Mouse (Mus musculus) hindbrain, embryonic 10.5 days (tissue): ENCODE measurements around the gene Gpt2. TPM values are rescaled to one million over a fixed set of nuclear protein-coding genes. Genes with fewer than 3 reads are reported as not detected.
A peak's percentile ranks its signal among the peaks of the same experiment; 100 is the strongest.

Experiments used
- DNase-seq: peaks from one replicate; pipeline ENCODE4 v3.0.0-alpha.2; 2017; ENCODE audit warnings: low spot score
- H3K27ac ChIP-seq: fragments of 300-500 bp; sonication (generic); 2 replicates; pipeline ENCODE4 v1.5.1; 2016; ENCODE audit warnings: mild to moderate bottlenecking, moderate library complexity
- H3K27me3 ChIP-seq: fragments of 300-500 bp; sonication (generic); 2 replicates; pipeline ENCODE4 v1.6.1; 2016; ENCODE audit warnings: mild to moderate bottlenecking; ENCODE audit not compliant: poor library complexity, insufficient read depth, severe bottlenecking
- H3K36me3 ChIP-seq: fragments of 300-500 bp; sonication (generic); 2 replicates; pipeline ENCODE4 v1.6.1; 2016; ENCODE audit warnings: mild to moderate bottlenecking, moderate library complexity
- H3K4me1 ChIP-seq: fragments of 300-500 bp; sonication (generic); replicated peaks from 2 replicates; pipeline ENCODE4 v1.6.1; 2016; ENCODE audit warnings: mild to moderate bottlenecking
- H3K4me3 ChIP-seq: fragments of 300-500 bp; sonication (generic); 2 replicates; pipeline ENCODE4 v1.5.1; 2016; ENCODE audit warnings: mild to moderate bottlenecking, moderate library complexity
- H3K9me3 ChIP-seq: fragments of 300-500 bp; sonication (generic); 2 replicates; pipeline ENCODE4 v1.6.1; 2016; ENCODE audit warnings: mild to moderate bottlenecking, moderate library complexity
- WGBS: fragments of 180-500 bp; shearing (Covaris S2); methylation state at CpG from one replicate; pipeline ENCODE4 v1.1.7; 2016; 5-methylcytosine and 5-hydroxymethylcytosine counted together
- polyA plus RNA-seq: library from polyadenylated mRNA; unstranded; fragments of >200 nt; fragmentation: Nextera tagmentation; extraction: Ambion mirVana; gene quantifications from 2 replicates; pipeline ENCODE4 v1.2.1, GENCODE M21; 2016

Gpt2 gene
- polyA plus RNA-seq, 1 experiment from 2014 or later = 35.3 TPM

DNA sequence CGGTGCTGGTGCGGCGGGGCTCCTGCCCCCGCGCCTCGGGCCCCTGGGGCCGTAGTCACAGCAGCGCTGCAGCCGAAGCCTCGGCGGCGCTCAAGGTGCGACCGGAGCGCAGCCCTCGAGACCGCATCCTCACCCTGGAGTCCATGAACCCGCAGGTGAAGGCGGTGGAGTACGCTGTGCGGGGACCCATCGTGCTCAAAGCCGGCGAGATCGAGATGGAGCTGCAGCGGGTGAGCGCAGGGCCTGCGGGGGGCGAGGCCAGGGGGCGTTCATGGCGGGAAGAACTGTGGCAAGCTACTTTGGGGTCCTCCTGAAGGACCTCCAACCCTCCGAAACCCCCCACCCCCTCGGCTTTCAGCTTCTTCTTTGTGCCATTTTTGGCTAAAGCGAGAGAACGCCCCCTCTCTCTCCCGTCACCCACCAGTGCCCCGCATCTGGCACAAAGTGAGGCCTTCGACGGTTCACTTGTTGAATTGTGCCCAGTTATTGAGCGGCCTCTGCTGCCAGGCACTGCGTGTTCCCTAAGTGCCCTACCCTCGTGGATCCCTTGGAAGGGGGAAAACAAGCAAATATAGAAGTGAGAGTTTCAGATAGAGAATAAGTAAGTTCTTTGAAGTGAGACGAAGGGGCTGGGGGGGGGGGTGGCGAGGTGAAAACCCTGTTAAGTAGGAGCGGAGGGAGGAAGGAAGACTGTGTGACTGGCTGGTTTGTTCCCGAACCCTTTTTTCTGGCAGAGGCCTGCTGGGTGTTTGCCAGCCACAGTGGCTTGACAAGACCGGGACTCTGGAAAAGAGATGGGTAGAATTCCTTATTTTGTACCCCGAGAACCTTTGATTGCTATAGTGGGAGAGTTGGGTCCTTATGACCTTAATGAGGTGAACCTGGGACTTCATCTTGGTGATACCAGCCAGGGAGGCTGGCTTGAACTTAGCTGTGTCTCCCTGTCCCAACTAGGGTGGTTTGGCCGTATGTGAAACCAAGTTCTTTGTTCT lies 860 bp downstream of the Gpt2 start:
- Histone ChIP-seq H3K4me1 (peaks cover 21% of the 10 kb centered on the region), H3K27me3 (0 out of 2 replicates have a peak, but pooled peaks cover 7% of the 10 kb centered on the region), H3K4me3 (peak overlapping the region; percentile 86), H3K9me3 (no peaks in the 10 kb centered on the region), H3K27ac (peak overlapping the region; percentile 87), H3K36me3 (no peaks in the 10 kb centered on the region)
- peak; percentile 42 for DNase-seq
- 7% methylated on average over 49 of the region's 49 CpGs for WGBS

DNA sequence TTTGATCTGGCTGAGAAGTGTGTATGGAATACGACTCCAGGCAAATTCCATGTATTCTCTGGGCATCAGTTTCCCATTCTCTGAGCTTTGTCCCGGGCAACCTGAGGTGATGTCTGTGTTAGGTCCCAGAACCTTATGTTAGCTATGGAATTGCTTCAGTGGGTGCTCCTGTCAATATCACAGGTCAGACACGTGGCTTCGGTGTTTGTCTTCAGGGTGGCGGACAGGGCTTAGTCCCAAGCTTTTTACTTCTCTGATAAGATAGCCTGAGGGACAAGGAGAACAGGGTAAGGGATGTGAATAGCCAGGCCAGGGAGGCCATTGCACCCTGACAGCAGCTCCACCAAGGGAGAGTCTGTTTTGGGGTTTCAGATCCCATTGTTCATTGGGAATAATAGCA lies 3.7 kb downstream of the Gpt2 start:
- H3K36me3 ChIP-seq = no peaks in the 10 kb centered on the region
- no peak for DNase-seq
- no peak overlapping the region for H3K27ac ChIP-seq
- 0 out of 2 replicates have a peak, but pooled peaks cover 7% of the 10 kb centered on the region for H3K27me3 ChIP-seq
- WGBS = 89% methylated on average over 5 of the region's 5 CpGs
- no peak overlapping the region for H3K4me3 ChIP-seq
- H3K9me3 ChIP-seq = no peaks in the 10 kb centered on the region
- H3K4me1 ChIP-seq = peaks cover 38% of the 10 kb centered on the region

DNA sequence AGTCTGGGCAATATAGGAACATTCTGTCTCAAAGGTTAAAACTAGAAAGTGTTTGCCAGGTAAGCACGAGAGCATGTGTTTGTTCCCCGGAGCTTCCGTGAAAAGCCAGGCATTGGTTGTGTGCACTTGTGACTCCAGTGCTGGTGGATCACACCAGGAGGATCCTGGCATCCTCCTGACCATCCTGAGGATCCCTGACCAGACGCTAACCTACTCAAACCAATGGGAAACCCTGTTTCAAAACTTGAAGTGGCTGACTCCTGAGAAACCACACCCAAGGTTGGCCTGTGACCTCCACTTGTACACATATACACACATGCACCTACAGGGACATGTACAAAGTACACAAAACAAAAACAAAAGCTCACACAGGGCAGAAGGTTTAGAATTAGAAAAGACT lies 4.4 kb downstream of the Gpt2 start:
- WGBS = 87% methylated on average over 4 of the region's 4 CpGs
- Histone ChIP-seq H3K4me3 (no peak overlapping the region), H3K36me3 (no peaks in the 10 kb centered on the region), H3K4me1 (peaks cover 39% of the 10 kb centered on the region), H3K9me3 (no peaks in the 10 kb centered on the region), H3K27ac (no peak overlapping the region), H3K27me3 (0 out of 2 replicates have a peak, but pooled peaks cover 7% of the 10 kb centered on the region)
- DNase-seq = no peak

DNA sequence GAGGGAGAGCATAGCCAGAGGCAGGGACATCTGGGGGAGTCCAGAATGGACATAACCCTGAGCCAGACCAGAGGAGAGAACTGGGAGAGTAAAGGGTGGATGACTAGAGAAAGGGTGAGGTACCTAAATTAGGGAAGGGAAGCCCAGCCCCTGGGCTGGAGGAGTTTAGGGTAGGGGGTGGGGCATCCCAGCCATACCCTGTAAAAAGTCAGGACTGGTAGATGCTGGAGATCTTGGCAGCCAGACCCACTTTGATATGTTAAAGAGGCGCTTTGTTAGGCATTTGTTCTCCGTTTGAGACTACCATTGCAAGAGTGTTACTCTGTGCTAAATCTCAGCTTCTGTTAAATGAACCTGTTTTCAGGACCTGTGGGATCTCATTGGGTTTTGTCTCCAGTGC lies 6.2 kb downstream of the Gpt2 start:
- 20% methylated on average over 2 of the region's 2 CpGs for WGBS
- Histone ChIP-seq H3K4me3 (no peak overlapping the region), H3K27me3 (0 out of 2 replicates have a peak, but pooled peaks cover 5% of the 10 kb centered on the region), H3K27ac (no peak overlapping the region), H3K36me3 (peaks cover 5% of the 10 kb centered on the region; the same call in 1 of the 2 replicates), H3K9me3 (no peaks in the 10 kb centered on the region), H3K4me1 (peaks cover 29% of the 10 kb centered on the region)
- no peak for DNase-seq

DNA sequence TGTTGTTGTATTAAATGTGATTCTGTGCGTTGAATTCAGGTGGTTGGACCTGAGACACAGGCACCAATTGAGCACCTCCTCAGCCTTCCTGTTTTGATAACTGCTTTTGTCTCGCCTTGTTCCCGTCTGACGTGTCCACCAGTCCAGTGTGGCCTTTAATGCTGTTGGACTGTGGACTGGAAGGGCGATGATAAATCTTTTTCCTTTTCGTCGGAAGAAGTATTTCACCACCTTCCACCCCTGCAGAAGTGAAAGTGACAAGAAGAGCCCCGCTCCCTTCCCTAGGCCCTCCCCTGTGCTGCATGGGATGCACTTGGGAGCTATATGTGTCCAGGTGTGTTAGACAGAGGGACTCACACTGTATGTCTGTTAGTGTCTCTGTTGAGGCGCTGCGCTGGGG lies 8.1 kb downstream of the Gpt2 start:
- Histone ChIP-seq H3K27me3 (no peaks in the 10 kb centered on the region), H3K4me1 (peaks cover 23% of the 10 kb centered on the region; the same call in 1 of the 2 replicates), H3K36me3 (peaks cover 21% of the 10 kb centered on the region), H3K27ac (no peak overlapping the region), H3K9me3 (no peaks in the 10 kb centered on the region), H3K4me3 (no peak overlapping the region)
- DNase-seq = no peak
- WGBS = 90% methylated on average over 10 of the region's 10 CpGs

DNA sequence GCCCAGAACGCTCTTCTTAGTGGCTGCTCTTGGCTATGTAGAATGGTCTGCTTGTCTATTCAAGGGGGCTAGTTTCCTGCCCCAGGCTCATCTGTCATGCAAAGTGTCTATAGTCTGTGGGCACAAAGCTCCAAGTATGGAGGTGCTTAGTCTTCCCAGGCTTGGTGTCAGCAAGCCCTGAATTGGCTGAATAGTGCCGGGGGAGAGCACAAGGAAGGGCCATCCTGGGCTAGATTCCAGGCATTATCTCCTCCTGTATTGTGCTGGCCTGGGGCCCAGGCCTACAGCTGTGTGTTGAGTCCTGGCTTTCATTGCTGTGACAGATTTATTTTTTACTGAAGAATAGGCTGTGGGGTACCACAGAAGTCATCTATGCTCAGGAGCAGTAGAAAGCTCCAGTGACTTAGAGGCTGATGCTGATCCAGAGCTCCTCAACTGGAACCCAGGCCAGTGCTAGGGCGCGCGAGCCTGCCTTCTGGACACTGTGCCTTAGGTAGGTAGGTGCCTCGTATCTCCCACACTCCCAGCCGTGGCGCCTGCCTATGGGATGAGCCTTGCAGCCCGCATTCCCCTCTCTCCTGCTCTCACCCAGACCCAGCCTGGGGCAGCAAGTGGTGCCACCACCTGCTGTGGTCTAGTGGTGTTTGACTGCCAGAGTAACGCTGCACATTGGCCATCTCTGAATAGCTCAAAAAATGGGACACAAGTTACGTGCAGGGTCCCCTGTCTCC lies 8.7 kb downstream of the Gpt2 start:
- Histone ChIP-seq H3K9me3 (no peaks in the 10 kb centered on the region), H3K27me3 (no peaks in the 10 kb centered on the region), H3K4me3 (no peak overlapping the region), H3K36me3 (peaks cover 28% of the 10 kb centered on the region), H3K27ac (no peak overlapping the region), H3K4me1 (peaks cover 26% of the 10 kb centered on the region)
- no peak for DNase-seq
- 78% methylated on average over 11 of the region's 11 CpGs for WGBS

DNA sequence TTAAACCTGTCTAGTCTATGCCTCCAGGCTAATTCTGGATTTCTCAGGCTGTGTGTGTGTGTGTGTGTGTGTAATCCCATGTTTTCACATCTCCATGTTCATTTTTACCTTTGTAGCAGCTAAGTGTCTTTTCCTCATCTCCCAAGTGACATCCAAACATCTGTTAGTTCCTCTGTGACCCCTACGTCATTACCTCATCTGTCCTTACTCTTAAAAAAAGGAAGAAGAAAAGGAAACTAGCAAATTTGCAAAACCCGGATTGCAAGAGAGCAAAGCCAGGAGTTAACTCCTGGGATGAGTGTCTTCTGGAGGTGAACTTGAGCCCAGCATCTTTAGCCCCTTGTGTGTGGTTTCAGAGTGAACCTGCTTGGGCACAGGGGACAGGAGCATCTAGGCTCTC lies 10.0 kb downstream of the Gpt2 start:
- peaks cover 35% of the 10 kb centered on the region for H3K4me1 ChIP-seq
- no peak overlapping the region for H3K4me3 ChIP-seq
- peaks cover 37% of the 10 kb centered on the region for H3K36me3 ChIP-seq
- 82% methylated on average over 2 of the region's 2 CpGs for WGBS
- no peaks in the 10 kb centered on the region for H3K9me3 ChIP-seq
- no peak overlapping the region for H3K27ac ChIP-seq
- DNase-seq = no peak
- no peaks in the 10 kb centered on the region for H3K27me3 ChIP-seq

DNA sequence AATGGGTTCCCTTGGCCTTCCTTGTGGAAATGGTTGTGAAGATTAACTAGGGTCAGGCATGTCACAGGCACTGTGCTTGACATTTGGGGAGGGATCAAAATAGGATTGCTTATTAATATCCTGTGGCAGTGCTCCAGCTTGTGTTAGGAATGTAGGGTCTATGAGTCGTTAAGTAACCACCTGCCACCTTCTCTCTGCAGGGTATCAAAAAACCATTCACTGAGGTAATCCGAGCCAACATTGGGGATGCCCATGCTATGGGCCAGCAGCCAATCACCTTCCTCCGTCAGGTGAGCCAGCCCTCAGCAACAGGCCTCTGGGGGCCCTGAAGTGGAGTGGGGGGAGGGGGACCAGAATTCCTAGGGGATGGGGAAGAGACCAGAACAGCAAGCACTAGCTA lies 10.7 kb downstream of the Gpt2 start:
- no peaks in the 10 kb centered on the region for H3K9me3 ChIP-seq
- peaks cover 35% of the 10 kb centered on the region for H3K4me1 ChIP-seq
- 67% methylated on average over 3 of the region's 3 CpGs for WGBS
- H3K36me3 ChIP-seq = peaks cover 41% of the 10 kb centered on the region
- H3K27me3 ChIP-seq = no peaks in the 10 kb centered on the region
- no peak overlapping the region for H3K4me3 ChIP-seq
- DNase-seq = no peak
- no peak overlapping the region for H3K27ac ChIP-seq

DNA sequence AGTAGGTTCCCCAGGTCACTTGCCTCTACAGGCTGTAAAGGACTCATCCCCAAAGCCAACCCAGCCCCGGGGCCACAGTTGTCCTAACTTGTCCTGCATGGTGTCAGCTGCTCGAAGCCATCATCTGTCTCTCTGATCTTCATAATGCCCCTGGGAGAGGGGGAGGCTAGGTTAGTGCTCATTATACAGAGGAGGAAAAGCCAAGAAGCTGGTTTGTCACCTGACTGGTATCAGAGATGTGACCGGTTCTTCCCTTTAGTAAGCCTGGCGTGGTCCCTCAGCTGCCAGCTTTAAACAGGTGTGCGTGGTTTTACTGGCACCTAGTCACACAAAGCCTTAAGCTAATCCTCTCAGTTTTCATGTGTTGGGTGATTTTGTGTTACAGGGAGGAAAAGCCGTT lies 12.3 kb downstream of the Gpt2 start:
- Histone ChIP-seq H3K36me3 (peaks cover 57% of the 10 kb centered on the region), H3K4me1 (peaks cover 24% of the 10 kb centered on the region), H3K27ac (no peak overlapping the region), H3K27me3 (no peaks in the 10 kb centered on the region), H3K9me3 (no peaks in the 10 kb centered on the region), H3K4me3 (no peak overlapping the region)
- WGBS = 91% methylated on average over 6 of the region's 6 CpGs
- no peak for DNase-seq

DNA sequence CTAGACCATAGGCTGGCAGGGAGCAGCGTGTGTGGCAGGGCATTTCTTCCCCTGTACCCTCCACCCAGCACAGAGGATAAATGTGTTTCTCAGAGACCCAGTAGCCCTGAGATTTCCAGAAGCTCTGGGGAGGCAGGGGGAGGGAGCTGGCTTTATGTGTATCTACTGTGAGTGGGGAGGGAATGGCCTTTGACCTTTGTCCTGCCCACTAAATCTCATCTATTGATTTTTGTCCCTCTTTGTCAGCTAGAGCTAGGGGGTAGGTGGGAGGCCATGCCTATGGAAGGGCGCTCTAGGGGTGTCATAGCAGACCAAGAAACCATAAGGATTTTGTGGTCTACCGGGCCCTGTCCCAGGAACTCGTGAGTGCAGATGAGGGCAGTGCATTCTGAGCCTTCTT lies 14.2 kb downstream of the Gpt2 start:
- Histone ChIP-seq H3K4me3 (no peak overlapping the region), H3K27ac (peak overlapping the region; percentile 59; the same call in 1 of the 2 replicates), H3K4me1 (peaks cover 14% of the 10 kb centered on the region), H3K36me3 (peaks cover 77% of the 10 kb centered on the region), H3K27me3 (no peaks in the 10 kb centered on the region), H3K9me3 (no peaks in the 10 kb centered on the region)
- WGBS = 62% methylated on average over 4 of the region's 4 CpGs
- DNase-seq = no peak

DNA sequence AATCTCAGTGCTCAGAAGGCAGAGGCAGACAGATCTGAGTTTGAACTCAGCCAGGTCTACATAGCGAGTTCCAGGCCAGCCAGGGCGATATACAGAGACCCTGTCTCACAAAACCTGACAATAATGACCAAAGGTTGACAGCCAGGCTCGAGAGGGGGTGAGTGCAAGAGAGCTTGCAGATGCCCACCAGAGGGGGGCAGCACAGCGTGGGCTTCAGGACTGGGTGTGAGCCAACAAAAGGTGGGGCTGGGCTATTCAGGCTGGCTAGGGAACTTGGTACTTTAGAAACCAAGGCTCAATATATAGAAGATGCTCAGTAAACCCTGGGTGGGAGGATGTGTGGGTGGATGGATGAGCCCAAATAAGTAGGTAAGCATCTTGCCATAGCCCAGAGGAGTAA lies 16.3 kb downstream of the Gpt2 start:
- WGBS = 78% methylated on average over 4 of the region's 4 CpGs

DNA sequence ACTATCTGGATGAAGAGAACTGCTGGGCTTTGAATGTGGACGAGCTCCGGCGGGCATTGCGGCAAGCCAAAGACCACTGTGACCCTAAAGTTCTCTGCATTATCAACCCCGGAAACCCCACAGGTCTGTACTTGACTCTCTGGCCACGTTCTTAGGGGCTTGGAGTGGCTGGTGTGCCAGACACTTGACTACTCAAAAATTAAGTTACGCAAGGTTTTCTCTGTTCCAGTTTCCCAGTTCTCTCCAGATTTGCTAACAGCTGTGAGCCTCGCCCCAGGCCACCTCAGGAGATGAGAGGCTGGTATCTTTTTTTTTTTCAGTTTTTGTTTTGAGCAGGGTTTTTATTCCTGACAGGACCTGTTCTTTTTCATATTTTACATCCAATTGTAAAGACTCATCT lies 19.9 kb downstream of the Gpt2 start:
- WGBS = 91% methylated on average over 8 of the region's 8 CpGs
- Histone ChIP-seq H3K9me3 (no peaks in the 10 kb centered on the region), H3K36me3 (peaks cover 87% of the 10 kb centered on the region), H3K27me3 (no peaks in the 10 kb centered on the region), H3K27ac (no peak overlapping the region), H3K4me1 (0 out of 2 replicates have a peak, but pooled peaks cover 2% of the 10 kb centered on the region), H3K4me3 (no peak overlapping the region)
- no peak for DNase-seq

More for the DNA sequence above, 16.3 kb downstream of the Gpt2 start:
- no peak for DNase-seq
- Histone ChIP-seq H3K27ac (no peak overlapping the region), H3K27me3 (no peaks in the 10 kb centered on the region), H3K4me3 (no peak overlapping the region), H3K9me3 (no peaks in the 10 kb centered on the region), H3K4me1 (peaks cover 14% of the 10 kb centered on the region), H3K36me3 (peaks cover 86% of the 10 kb centered on the region)

DNA sequence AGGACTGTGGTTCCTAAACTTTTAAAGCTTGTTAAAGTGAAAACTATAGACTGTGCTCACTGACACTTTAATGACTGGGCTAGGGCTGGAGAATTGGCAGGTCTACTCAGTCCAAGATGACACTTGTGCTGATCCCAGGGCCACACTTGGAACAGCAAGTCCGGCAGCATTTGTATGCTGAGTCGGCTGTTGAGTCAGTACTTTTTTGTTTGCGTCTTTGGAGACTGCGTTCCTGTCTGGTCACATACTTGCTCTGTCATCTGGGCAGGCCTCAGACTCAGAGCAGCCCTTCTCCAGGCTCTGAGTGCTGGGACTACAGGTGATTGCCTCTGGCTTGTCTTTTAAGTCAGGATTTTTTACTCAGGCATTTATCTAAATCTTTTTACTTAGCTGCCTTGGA lies 20.9 kb downstream of the Gpt2 start:
- Histone ChIP-seq H3K4me3 (no peak overlapping the region), H3K27me3 (no peaks in the 10 kb centered on the region), H3K36me3 (peaks cover 91% of the 10 kb centered on the region), H3K4me1 (0 out of 2 replicates have a peak, but pooled peaks cover 2% of the 10 kb centered on the region), H3K9me3 (no peaks in the 10 kb centered on the region), H3K27ac (no peak overlapping the region)
- WGBS = 85% methylated on average over 4 of the region's 4 CpGs
- no peak for DNase-seq
